Mouse (Mus musculus) small intestine, adult 2 months (tissue): ENCODE measurements around the gene Tomm40. TPM values are rescaled to one million over a fixed set of nuclear protein-coding genes. Genes with fewer than 3 reads are reported as not detected.

Source experiments
- H3K27ac ChIP-seq: fragments of 200-500 bp; 2 replicates; pipeline ENCODE4 v1.5.1; 2012; ENCODE audit warnings: low read depth, low read length, control low read depth, inconsistent platforms; ENCODE audit not compliant: insufficient read depth
- H3K27me3 ChIP-seq: fragments of 200-500 bp; 2 replicates; pipeline ENCODE4 v1.6.1; 2012; ENCODE audit warnings: mild to moderate bottlenecking, moderate library complexity, low read length, inconsistent platforms; ENCODE audit not compliant: control insufficient read depth, insufficient read depth
- H3K36me3 ChIP-seq: fragments of 200-500 bp; 2 replicates; pipeline ENCODE4 v1.6.1; 2012; ENCODE audit warnings: mild to moderate bottlenecking, low read length, control low read depth, inconsistent platforms; ENCODE audit not compliant: control insufficient read depth, insufficient read depth
- H3K4me1 ChIP-seq: fragments of 200-500 bp; 2 replicates; pipeline ENCODE4 v1.6.1; 2012; ENCODE audit warnings: low read length, inconsistent platforms, mixed read lengths; ENCODE audit not compliant: control insufficient read depth, insufficient read depth, insufficient read length
- H3K4me3 ChIP-seq: fragments of 200-500 bp; 2 replicates; pipeline ENCODE4 v1.5.1; 2012; ENCODE audit warnings: low read depth, mild to moderate bottlenecking, control low read depth, inconsistent platforms, low read length, moderate library complexity
- CTCF ChIP-seq: fragments of 200-500 bp; IDR thresholded peaks from 2 replicates; pipeline ENCODE4 v1.5.1; 2012; ENCODE audit warnings: low read depth, mild to moderate bottlenecking, control low read depth, inconsistent platforms, low read length, moderate library complexity, mixed read lengths; ENCODE audit not compliant: insufficient replicate concordance, insufficient read length; ENCODE audit errors: extremely low read depth
- POLR2A ChIP-seq: fragments of 200-500 bp; IDR thresholded peaks from 2 replicates; pipeline ENCODE4 v1.6.1; 2012; ENCODE audit warnings: low read depth, mild to moderate bottlenecking, control low read depth, inconsistent platforms, low read length, moderate library complexity
- WGBS: fragments of 180-500 bp; shearing (Covaris S2); methylation state at CpG from one replicate; pipeline ENCODE4 v1.1.7; 2018; 5-methylcytosine and 5-hydroxymethylcytosine counted together
- polyA plus RNA-seq: library from polyadenylated mRNA; depleted of rRNA; stranded (reverse); fragments of >200 nt; gene quantifications from 2 replicates; pipeline ENCODE4 v1.2.3, GENCODE M21; 2012

Tomm40 gene
- polyA plus RNA-seq, 1 experiment: 72.9 TPM

- Histone ChIP-seq H3K27me3 (no peaks in the 10 kb centered on the region), H3K27ac (peak within 1 kb of the TSS; percentile 82), H3K4me1 (peaks cover 37% of the 10 kb centered on the region), H3K4me3 (no peak within 1 kb of the TSS), H3K36me3 (no peaks in the 10 kb centered on the region)
- 40% methylated on average over 8 of the region's 8 CpGs for WGBS
- no peak for TF ChIP-seq CTCF
- no peak for TF ChIP-seq POLR2A
Observed at GRCm38 (mm10) chr7:19677872-19678271, 37.4 kb downstream of the Tomm40 start, which contains the start of gene Apoc2. Gene Apoc2 (minus strand): TSS chr7:19677941.

- Histone ChIP-seq H3K4me1 (peaks cover 37% of the 10 kb centered on the region), H3K27ac (peak overlapping the region; percentile 82), H3K27me3 (no peaks in the 10 kb centered on the region), H3K4me3 (peak overlapping the region; percentile 52), H3K36me3 (no peaks in the 10 kb centered on the region)
- TF ChIP-seq POLR2A (no peak), CTCF (no peak)
- 66% methylated on average over 1 of the region's 1 CpGs for WGBS
Observed at GRCm38 (mm10) chr7:19676662-19677061, 38.6 kb downstream of the Tomm40 start.

- H3K27ac ChIP-seq: peak overlapping the region; percentile 82
- WGBS: 78% methylated on average over 10 of the region's 10 CpGs
- H3K36me3 ChIP-seq: no peaks in the 10 kb centered on the region
- peaks cover 31% of the 10 kb centered on the region for H3K4me1 ChIP-seq
- TF ChIP-seq POLR2A (no peak), CTCF (no peak)
- no peaks in the 10 kb centered on the region for H3K27me3 ChIP-seq
- peak overlapping the region; percentile 51 for H3K4me3 ChIP-seq
Observed at GRCm38 (mm10) chr7:19675824-19676223, 39.4 kb downstream of the Tomm40 start.

DNA sequence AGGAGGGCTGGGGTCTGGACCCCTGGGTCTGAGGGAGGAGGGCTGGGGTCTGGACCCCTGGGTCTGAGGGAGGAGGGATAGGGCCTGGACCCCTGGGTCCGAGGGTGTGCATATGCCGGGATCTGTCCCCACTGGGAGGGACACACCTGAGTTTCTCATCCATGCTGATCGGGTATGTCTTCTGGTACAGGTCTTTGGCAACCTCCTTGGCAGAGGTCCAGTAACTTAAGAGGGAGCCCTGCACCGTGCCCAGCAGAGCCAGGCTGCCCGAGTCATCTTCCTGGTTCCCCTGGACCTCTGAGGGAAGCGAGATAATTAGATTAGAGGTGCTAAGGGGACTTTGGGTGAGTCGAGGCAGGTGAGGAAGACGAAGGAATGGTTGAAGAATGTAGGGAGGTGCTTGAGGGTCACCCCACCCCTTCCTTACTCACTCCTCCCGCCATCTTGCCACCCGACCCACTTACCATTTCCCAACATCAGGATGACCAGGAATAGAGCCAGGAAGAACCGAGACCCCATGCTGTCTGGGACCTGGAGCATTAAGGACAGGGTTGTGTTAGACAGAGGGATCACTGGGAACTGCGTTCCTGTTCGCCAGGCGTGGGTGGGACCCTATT is 42.0 kb downstream of the Tomm40 start:
- no peak for TF ChIP-seq POLR2A
- TF ChIP-seq CTCF: no peak
- H3K27ac ChIP-seq: no peak overlapping the region
- H3K27me3 ChIP-seq: no peaks in the 10 kb centered on the region
- H3K4me1 ChIP-seq: peaks cover 23% of the 10 kb centered on the region
- H3K4me3 ChIP-seq: no peak overlapping the region
- WGBS: 44% methylated on average over 14 of the region's 14 CpGs
- H3K36me3 ChIP-seq: no peaks in the 10 kb centered on the region

- Histone ChIP-seq H3K27me3 (no peaks in the 10 kb centered on the region), H3K27ac (no peak overlapping the region), H3K4me1 (peaks cover 11% of the 10 kb centered on the region), H3K4me3 (no peak overlapping the region), H3K36me3 (no peaks in the 10 kb centered on the region)
- WGBS: 87% methylated on average over 10 of the region's 10 CpGs
- TF ChIP-seq CTCF (no peak), POLR2A (no peak)
Observed at GRCm38 (mm10) chr7:19671511-19671910, 43.7 kb downstream of the Tomm40 start.

- Histone ChIP-seq H3K27ac (peak overlapping the region; percentile 71), H3K36me3 (no peaks in the 10 kb centered on the region), H3K4me1 (peaks cover 4% of the 10 kb centered on the region; the same call in 1 of the 2 replicates), H3K27me3 (no peaks in the 10 kb centered on the region), H3K4me3 (peak overlapping the region; percentile 27)
- 7% methylated on average over 10 of the region's 10 CpGs for WGBS
- TF ChIP-seq CTCF (peak; percentile 88; the same call in 1 of the 2 replicates), POLR2A (no peak)
Observed at GRCm38 (mm10) chr7:19668947-19669721, 46.1 kb downstream of the Tomm40 start.

DNA sequence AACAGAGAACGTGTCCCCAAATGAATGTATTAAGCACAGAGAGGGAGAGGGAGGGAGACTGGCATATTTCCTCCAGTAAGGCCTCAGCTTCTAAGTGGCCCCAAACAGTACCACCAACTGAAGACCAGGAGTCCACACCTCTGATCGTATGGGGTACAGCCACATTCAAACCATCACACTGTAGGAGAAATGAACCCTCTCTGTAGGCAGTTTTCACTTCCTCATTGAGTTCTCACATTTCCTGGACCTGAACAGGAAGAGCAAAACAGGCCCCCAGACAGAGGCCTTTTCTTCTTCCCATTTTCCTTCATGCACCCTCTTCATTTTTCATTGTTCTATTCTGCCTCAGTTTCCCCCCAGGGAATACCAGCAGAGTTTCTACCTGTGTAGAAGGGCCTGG is 47.8 kb downstream of the Tomm40 start:
- WGBS: 81% methylated on average over 2 of the region's 2 CpGs
- Histone ChIP-seq H3K4me3 (no peak overlapping the region), H3K4me1 (peaks cover 10% of the 10 kb centered on the region; the same call in 1 of the 2 replicates), H3K27ac (0 out of 2 replicates have a peak overlapping the region, but pooled peaks have one; percentile 5), H3K36me3 (no peaks in the 10 kb centered on the region), H3K27me3 (no peaks in the 10 kb centered on the region)
- TF ChIP-seq POLR2A (no peak), CTCF (no peak)
